Mouse (Mus musculus): ENCODE measurements around the gene Pxt1. TPM values are rescaled to one million over a fixed set of nuclear protein-coding genes. Genes with fewer than 3 reads are reported as not detected.
A peak's percentile ranks its signal among the peaks of the same experiment; 100 is the strongest.
"Not testable (repeated sequence)": the region's sequence is repeated elsewhere in the genome, so short reads cannot be mapped to it uniquely, and the experiment has no call there.

The Pxt1 gene
- polyA plus RNA-seq (2016; fragmentation: Nextera tagmentation; extraction: Ambion mirVana), result 0.16 and 0.26 TPM in 2 replicates

DNA sequence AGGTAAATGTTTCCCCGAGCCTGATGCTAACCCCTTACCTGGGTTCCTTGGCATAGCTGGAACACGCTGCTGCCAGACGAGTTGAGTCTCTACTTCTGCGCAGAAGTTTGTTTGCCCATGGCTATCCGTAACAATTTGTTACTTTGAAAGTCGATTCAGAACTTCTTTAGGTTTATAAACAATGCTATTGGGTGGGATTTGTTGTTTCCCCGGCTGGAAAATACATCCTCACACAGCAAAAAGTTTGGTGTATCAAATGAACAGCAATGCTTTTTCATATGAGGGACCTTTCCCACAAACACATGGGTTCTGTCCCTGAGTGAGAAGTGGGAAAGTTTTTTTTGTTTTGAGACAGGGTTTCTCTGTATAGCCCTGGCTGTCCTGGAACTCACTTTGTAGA lies at the start of gene Pxt1:
Pxt1 (minus strand) TSS at position 101 of the 400 bp plus-strand sequence.
- Histone ChIP-seq H3K9me3 (peaks cover 6% of the 10 kb centered on the region), H3K36me3 (no peaks in the 10 kb centered on the region), H3K4me3 (no peak within 1 kb of the TSS), H3K27me3 (ENCODE audit: insufficient read depth, poor library complexity, severe bottlenecking) (no peaks in the 10 kb centered on the region), H3K4me1 (replicated peaks) (no peaks in the 10 kb centered on the region), H3K27ac (no peak within 1 kb of the TSS)
- DNase-seq (ENCODE audit: low spot score), result no peak
- WGBS, result 92% methylated on average over 7 of the region's 7 CpGs

DNA sequence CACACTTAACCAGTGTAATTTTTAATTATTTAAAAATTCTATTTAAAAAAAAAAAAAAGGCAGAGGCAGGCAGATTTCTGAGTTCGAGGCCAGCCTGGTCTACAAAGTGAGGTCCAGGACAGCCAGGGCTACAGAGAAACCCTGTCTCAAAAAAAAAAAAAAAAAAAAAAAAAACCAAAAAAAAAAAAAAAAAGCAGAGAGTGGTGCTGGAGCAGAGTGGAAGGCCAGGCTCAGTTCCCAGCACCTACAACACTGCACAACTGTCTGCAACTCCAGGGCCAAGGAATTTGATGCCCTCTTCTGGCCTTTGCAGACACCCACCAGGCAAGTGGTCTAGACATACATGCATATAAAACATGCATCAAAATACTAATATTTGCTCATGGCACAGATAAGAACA lies 49.4 kb upstream of the Pxt1 start:
- H3K4me1 ChIP-seq (replicated peaks); H3K27me3 ChIP-seq (ENCODE audit: insufficient read depth, poor library complexity, severe bottlenecking); H3K4me3 ChIP-seq; H3K27ac ChIP-seq; DNase-seq (ENCODE audit: low spot score); H3K9me3 ChIP-seq: not testable (repeated sequence)
- 80% methylated on average over 1 of the region's 1 CpGs for WGBS
- peaks cover 95% of the 10 kb centered on the region for H3K36me3 ChIP-seq

- 91% methylated on average over 7 of the region's 7 CpGs for WGBS
- H3K27ac ChIP-seq, result no peak overlapping the region
These were observed 48.5 kb upstream of the Pxt1 start for GRCm38 (mm10) chr17:28992105-28992504.

GRCm38 (mm10) chr17:28991286-28991685 lies 47.6 kb upstream of the Pxt1 start:
- no peaks in the 10 kb centered on the region for H3K4me1 ChIP-seq (replicated peaks)
- H3K27me3 ChIP-seq (ENCODE audit: insufficient read depth, poor library complexity, severe bottlenecking), result no peaks in the 10 kb centered on the region
- WGBS, result 93% methylated on average over 9 of the region's 9 CpGs
- no peak for DNase-seq (ENCODE audit: low spot score)
- peaks cover 95% of the 10 kb centered on the region for H3K36me3 ChIP-seq
- no peaks in the 10 kb centered on the region for H3K9me3 ChIP-seq
- no peak overlapping the region for H3K4me3 ChIP-seq
- no peak overlapping the region for H3K27ac ChIP-seq

More at GRCm38 (mm10) chr17:28992105-28992504, 48.5 kb upstream of the Pxt1 start:
- no peaks in the 10 kb centered on the region for H3K9me3 ChIP-seq
- H3K27me3 ChIP-seq (ENCODE audit: insufficient read depth, poor library complexity, severe bottlenecking), result no peaks in the 10 kb centered on the region
- H3K36me3 ChIP-seq, result peaks cover 95% of the 10 kb centered on the region
- H3K4me3 ChIP-seq, result no peak overlapping the region
- DNase-seq (ENCODE audit: low spot score), result no peak
- no peaks in the 10 kb centered on the region for H3K4me1 ChIP-seq (replicated peaks)

GRCm38 (mm10) chr17:28990060-28990459 lies 46.4 kb upstream of the Pxt1 start:
- Histone ChIP-seq H3K36me3 (peaks cover 96% of the 10 kb centered on the region), H3K9me3 (no peaks in the 10 kb centered on the region), H3K27ac (no peak overlapping the region), H3K4me3 (no peak overlapping the region), H3K4me1 (replicated peaks) (no peaks in the 10 kb centered on the region), H3K27me3 (ENCODE audit: insufficient read depth, poor library complexity, severe bottlenecking) (no peaks in the 10 kb centered on the region)
- 94% methylated on average over 4 of the region's 4 CpGs for WGBS
- DNase-seq (ENCODE audit: low spot score), result no peak

DNA sequence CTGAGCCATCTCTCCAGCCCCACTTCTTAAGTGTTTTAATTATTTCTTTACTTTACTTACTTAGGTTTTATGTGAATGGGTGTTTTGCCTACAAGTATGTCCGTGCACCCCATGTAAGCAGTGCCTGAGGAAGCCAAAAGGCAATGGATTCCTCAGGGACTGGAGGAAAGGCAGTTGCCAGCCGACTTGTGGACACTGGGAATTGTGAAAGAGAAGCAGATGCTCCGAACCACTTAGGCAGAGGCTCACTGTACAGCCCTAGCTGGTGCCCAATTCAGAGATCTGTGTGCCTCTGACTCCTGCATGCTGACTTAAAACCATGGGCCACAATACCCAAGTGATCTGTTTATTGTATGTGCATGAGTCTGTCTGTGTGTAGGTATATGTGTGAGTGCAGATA lies 45.4 kb upstream of the Pxt1 start:
- Histone ChIP-seq H3K4me1 (replicated peaks) (no peaks in the 10 kb centered on the region), H3K36me3 (peaks cover 96% of the 10 kb centered on the region), H3K4me3 (no peak overlapping the region), H3K27me3 (ENCODE audit: insufficient read depth, poor library complexity, severe bottlenecking) (no peaks in the 10 kb centered on the region), H3K9me3 (no peaks in the 10 kb centered on the region), H3K27ac (no peak overlapping the region)
- WGBS, result 85% methylated on average over 3 of the region's 3 CpGs
- DNase-seq (ENCODE audit: low spot score), result no peak

DNA sequence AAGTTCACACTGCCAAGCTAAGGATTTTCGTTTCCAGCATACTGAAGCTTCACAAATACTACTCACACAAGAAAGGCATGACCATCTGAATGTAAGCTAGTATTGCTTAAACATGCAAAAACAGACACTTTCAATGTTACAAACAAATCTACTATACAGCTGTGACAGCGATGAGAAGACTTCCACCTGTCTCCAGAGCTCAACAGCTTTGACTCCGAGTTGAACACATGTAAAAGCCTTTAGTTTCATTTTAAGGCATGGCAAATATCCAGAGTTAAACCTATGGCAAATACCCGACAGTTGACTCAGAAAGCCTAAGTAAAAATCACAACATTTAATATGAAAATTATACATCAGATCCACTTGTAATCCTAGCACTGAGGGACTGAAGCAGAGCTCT lies 44.7 kb upstream of the Pxt1 start:
- no peaks in the 10 kb centered on the region for H3K4me1 ChIP-seq (replicated peaks)
- no peaks in the 10 kb centered on the region for H3K9me3 ChIP-seq
- WGBS, result 90% methylated on average over 4 of the region's 4 CpGs
- H3K4me3 ChIP-seq, result no peak overlapping the region
- no peaks in the 10 kb centered on the region for H3K27me3 ChIP-seq (ENCODE audit: insufficient read depth, poor library complexity, severe bottlenecking)
- H3K36me3 ChIP-seq, result peaks cover 96% of the 10 kb centered on the region
- H3K27ac ChIP-seq, result no peak overlapping the region
- DNase-seq (ENCODE audit: low spot score), result no peak

DNA sequence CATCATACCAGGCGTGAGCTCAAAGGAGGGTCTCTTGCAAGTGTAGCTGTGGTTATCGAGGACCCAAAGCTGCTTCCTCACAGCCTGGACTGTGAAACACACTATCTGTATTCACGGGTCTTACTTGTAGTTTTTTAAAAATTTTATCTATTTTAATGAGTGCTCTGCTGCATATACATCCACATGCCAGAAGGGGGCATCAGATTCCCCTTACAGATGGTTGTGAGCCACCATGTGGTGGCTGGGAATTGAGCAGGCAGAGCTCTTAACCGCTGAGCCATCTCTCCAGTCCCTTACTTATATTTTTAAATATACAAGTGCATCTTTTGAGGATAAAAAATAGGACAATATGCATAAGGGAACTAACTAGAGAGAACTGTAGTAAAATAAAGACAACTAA lies 44.1 kb upstream of the Pxt1 start:
- peak; percentile 36 for DNase-seq (ENCODE audit: low spot score)
- no peak overlapping the region for H3K27ac ChIP-seq
- H3K9me3 ChIP-seq, result no peaks in the 10 kb centered on the region
- H3K4me1 ChIP-seq (replicated peaks), result no peaks in the 10 kb centered on the region
- peaks cover 99% of the 10 kb centered on the region for H3K36me3 ChIP-seq
- no peak overlapping the region for H3K4me3 ChIP-seq
- no peaks in the 10 kb centered on the region for H3K27me3 ChIP-seq (ENCODE audit: insufficient read depth, poor library complexity, severe bottlenecking)
- 77% methylated on average over 4 of the region's 4 CpGs for WGBS

DNA sequence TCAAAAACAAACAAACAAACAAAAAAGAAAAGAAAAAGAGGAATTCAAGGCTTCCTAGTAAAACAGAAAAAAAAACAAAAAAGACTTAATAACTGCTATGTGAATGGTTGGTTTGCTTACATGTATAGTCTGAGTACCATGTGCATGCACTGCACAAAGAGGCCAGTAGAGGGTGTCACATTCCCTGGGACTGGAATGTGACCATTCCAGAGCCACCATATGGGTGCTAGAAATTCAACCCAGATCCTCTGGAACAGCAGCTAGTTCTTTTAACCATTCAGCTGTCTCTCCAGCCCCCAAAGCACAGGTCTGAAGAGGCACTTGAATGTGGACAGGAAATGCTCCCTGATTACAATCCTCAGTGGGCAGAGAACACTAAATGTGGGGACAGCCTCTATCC lies 43.2 kb upstream of the Pxt1 start:
- peak; percentile 30 for DNase-seq (ENCODE audit: low spot score)
- Histone ChIP-seq H3K4me3 (no peak overlapping the region), H3K36me3 (peaks cover 99% of the 10 kb centered on the region), H3K9me3 (no peaks in the 10 kb centered on the region), H3K27me3 (ENCODE audit: insufficient read depth, poor library complexity, severe bottlenecking) (no peaks in the 10 kb centered on the region), H3K27ac (no peak overlapping the region), H3K4me1 (replicated peaks) (no peaks in the 10 kb centered on the region)

DNA sequence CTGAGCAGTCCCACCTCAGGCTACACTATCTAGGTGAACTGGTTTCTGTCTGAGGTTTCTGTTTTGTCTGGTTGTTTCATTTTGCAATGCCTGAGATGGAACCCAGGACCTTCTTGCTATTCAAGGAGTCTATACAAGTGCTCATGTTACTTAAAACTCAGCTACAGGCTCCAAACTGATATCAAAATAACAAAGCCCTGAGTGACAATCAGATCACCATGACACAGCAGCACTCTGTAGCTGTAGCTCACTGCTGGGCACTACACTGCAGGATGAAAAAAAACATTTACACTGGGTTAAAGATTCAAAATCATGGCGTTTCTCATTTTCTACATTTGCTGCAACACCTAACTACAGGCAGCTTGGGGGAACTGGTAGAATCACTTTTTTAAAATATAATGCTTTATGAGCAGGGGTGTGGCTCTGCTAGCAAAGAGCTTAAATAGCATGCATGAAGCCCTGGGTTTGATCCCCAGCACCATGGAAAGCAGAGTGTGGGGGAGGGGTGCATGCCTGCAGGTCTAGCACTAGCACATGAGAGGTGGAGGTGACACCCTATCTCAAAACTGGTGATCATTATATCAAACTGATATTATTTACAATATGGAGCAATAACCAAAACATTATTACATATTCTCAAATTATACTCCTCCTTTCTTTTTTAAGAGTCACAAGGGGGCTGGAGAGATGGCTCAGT lies 41.2 kb upstream of the Pxt1 start:
- Histone ChIP-seq H3K4me1 (replicated peaks) (no peaks in the 10 kb centered on the region), H3K27me3 (ENCODE audit: insufficient read depth, poor library complexity, severe bottlenecking) (no peaks in the 10 kb centered on the region), H3K9me3 (no peaks in the 10 kb centered on the region), H3K27ac (no peak overlapping the region), H3K4me3 (no peak overlapping the region), H3K36me3 (peaks cover 96% of the 10 kb centered on the region)
- no peak for DNase-seq (ENCODE audit: low spot score)
- WGBS, result 81% methylated on average over 1 of the region's 1 CpGs

DNA sequence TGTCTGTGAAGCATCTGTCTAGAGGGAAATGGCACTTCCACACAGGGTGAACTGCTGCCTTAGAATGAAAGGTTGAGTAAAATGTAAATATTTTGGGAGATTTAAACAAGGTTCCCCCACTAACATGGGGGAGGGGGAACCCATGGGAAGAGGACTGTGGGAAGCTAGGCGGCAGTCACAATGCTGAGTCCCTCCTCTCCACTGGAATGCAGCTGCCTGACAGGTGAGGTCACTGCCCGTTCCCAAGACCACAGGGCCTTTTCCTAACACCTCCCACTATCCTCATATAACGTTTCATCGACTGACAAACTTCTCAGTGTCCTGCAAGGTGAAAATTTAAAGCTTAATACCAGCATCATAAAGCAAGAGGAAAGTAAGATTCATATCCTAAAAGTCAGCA lies 39.0 kb upstream of the Pxt1 start:
- Histone ChIP-seq H3K27me3 (ENCODE audit: insufficient read depth, poor library complexity, severe bottlenecking) (no peaks in the 10 kb centered on the region), H3K9me3 (no peaks in the 10 kb centered on the region), H3K36me3 (peaks cover 94% of the 10 kb centered on the region), H3K4me3 (no peak overlapping the region), H3K4me1 (replicated peaks) (no peaks in the 10 kb centered on the region), H3K27ac (no peak overlapping the region)
- DNase-seq (ENCODE audit: low spot score), result no peak
- WGBS, result 43% methylated on average over 4 of the region's 4 CpGs

GRCm38 (mm10) chr17:28981081-28981480 lies 37.4 kb upstream of the Pxt1 start:
- no peak for DNase-seq (ENCODE audit: low spot score)
- no peaks in the 10 kb centered on the region for H3K27me3 ChIP-seq (ENCODE audit: insufficient read depth, poor library complexity, severe bottlenecking)
- no peaks in the 10 kb centered on the region for H3K4me1 ChIP-seq (replicated peaks)
- WGBS, result 84% methylated on average over 4 of the region's 4 CpGs
- H3K27ac ChIP-seq, result no peak overlapping the region
- H3K36me3 ChIP-seq, result peaks cover 94% of the 10 kb centered on the region
- no peak overlapping the region for H3K4me3 ChIP-seq
- no peaks in the 10 kb centered on the region for H3K9me3 ChIP-seq

DNA sequence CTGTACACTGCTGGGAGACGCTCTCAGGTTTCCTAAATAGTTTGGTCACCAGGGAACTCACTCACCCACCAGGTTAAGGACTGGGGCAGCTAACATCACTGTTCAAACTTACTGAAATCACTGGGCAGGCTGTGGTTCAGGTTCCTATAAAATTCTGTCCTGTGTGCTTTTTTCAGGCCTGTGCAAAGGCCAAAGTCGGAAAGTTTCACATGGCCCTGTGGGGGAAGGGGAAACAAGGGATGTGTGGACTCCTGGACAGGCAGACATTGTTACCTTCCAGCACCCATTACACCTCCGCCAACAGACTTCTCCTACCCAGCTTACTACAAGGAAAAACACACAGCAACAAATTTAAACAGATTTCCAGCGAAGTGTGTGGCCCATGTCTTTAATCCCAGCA lies 35.5 kb upstream of the Pxt1 start:
- 91% methylated on average over 4 of the region's 4 CpGs for WGBS
- Histone ChIP-seq H3K9me3 (no peaks in the 10 kb centered on the region), H3K4me1 (replicated peaks) (no peaks in the 10 kb centered on the region), H3K27ac (no peak overlapping the region), H3K4me3 (no peak overlapping the region), H3K27me3 (ENCODE audit: insufficient read depth, poor library complexity, severe bottlenecking) (no peaks in the 10 kb centered on the region), H3K36me3 (peaks cover 94% of the 10 kb centered on the region)
- DNase-seq (ENCODE audit: low spot score), result no peak

DNA sequence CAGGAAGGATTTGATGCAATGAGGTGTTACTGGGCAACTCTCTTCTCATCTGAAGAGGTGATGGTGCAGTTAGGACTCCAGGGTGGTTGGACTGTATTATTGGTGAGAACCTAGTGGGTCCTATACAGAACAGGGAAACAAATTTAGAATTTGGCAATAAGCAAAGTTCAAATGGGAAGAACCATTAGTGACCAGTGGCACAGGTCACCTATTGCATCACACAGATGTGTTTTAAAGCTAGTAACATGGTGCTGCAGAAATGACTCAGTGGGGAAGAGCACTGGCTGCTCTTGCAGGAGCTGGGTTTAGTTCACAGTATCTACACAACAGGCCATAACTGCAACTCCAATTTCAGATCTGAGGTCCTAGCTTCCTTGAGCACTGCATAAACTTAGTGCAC lies 26.5 kb upstream of the Pxt1 start:
- Histone ChIP-seq H3K36me3 (peaks cover 100% of the 10 kb centered on the region), H3K27me3 (ENCODE audit: insufficient read depth, poor library complexity, severe bottlenecking) (no peaks in the 10 kb centered on the region), H3K4me3 (no peak overlapping the region), H3K9me3 (no peaks in the 10 kb centered on the region), H3K4me1 (replicated peaks) (no peaks in the 10 kb centered on the region), H3K27ac (no peak overlapping the region)
- no peak for DNase-seq (ENCODE audit: low spot score)

All from hindbrain, embryonic 10.5 days (tissue).